Mouse (Mus musculus) heart, adult 11 months (tissue): ENCODE measurements around the gene Agbl1.
A peak's percentile ranks its signal among the peaks of the same experiment; 100 is the strongest.
"Not testable (repeated sequence)": the region's sequence is repeated elsewhere in the genome, so short reads cannot be mapped to it uniquely, and the experiment has no call there.

Experiments
- DNase-seq: peaks from one replicate; pipeline ENCODE4 v3.0.0; 2022

Gene Agbl1

DNA sequence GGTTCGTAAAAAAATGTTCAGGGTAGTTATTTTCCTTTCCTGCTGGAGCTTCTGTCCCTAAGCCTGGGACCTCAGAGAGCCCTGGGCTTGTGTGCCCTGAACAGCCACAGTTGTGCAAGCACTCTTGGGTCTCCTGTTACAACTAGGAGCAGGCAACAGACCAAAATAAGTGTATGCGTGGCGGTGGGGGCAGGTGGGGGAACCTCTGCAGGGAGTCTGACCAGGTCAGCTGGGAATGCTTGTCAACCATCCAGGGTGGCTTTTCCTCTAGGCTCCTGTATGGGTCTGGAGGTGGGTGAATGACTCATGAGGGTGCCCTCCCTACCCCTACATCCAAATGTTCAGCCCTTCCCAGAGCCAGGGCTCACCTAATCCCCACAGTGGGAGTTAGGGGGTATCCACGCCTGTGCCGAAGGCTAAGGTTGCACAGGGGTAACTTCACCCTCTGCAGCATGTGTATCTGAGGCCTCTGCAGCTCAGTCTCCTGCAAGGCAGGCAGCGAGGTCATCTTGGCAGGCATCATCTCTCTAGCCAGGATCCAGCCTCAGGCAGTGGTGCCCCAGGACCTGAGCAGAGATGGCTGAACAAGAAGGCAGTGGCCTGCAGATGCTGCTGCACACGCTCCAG is at the start of gene Agbl1:
TSS of gene Agbl1 (plus strand) at position 577 of the 627 bp plus-strand sequence.
- no peak for DNase-seq

GRCm38 (mm10) chr7:76185005-76185658 is 44.6 kb upstream of the Agbl1 start:
- no peak for DNase-seq

DNA sequence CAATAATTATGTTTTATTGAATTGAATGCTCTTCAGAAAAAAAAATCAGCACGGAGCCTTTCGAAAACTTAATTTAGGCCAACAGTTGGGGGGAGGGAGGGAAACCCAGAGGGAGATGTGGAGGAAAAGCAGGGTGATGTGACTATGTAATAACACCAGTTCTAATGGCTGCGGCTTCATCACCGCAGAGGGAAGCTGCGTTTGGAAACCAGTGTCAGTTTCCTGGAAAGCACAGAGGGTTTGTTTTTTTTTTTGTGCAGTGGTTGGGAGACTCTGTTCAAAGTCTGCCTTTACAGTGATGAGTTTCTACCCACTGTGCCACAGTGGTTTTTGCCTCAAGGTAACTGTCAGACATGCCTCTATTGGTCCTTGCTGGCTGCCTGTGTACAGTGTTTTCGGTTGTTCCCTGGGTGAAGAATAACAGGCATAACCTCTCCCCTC is 44.0 kb upstream of the Agbl1 start:
- DNase-seq = no peak

DNA sequence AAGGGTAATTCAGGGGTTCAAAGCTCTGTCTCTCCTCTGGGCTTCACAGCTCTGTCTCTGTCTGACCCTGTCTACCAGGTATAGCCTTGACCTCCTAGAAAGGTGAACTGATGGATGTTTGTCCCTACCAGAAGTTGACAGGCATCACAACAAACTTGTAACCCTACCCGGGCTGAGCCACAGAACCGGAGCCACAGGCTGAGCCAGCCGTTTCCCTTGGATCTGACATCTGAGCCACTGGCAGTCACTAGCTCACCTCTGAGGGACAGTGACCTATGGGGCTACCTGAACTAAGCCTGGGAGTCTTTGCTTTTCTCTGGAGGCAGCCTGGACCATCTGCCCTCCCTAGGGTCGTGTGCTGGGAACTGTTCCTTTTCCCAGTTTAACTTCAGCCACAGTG is 11.1 kb upstream of the Agbl1 start:
- no peak for DNase-seq

- DNase-seq = peak; percentile 55
Observed at GRCm38 (mm10) chr7:76219797-76220469, 9.8 kb upstream of the Agbl1 start.

- DNase-seq = no peak
Observed at GRCm38 (mm10) chr7:76222691-76223090, 7.0 kb upstream of the Agbl1 start.

GRCm38 (mm10) chr7:76228881-76229280 is 806 bp upstream of the Agbl1 start:
- no peak for DNase-seq

- no peak for DNase-seq
Observed at GRCm38 (mm10) chr7:76234321-76234720, 4.6 kb downstream of the Agbl1 start.

DNA sequence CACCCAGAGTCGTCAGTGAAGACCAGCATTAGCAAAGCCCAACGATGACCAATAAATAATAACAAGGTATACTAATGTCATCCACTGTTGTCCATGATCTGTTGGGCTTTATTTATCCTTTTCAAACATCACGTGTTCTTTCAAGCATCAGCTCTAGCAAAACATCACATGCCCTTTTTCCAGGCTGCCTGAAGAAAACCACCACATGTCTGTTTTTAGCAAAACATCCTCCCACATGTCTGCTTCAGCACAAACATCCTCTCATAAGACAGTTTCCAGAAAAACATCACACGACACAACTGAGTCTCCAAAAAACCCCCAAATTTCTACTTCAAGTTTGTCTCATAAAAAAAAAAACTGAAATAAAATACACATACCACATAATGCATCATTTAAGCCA is 7.8 kb downstream of the Agbl1 start:
- DNase-seq = no peak

DNA sequence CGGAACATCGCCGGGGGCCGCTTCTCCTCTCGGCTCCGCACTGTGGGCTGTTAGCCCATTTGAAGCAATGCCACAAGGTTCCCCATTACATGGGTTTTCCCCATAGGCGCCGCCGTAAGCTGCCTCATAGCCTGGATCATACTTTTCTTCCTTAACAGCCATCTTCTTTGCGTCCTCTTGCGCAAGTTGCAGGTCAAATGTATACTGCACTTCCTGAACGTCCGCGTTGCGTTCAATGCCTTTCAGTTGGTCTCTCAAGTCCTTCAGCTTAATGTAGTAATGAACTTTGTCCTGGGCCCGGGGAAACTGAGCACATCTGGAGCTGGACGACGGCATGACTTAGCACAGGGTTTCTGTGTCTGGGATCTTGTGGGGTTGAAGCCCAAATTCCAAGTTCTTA is 15.2 kb downstream of the Agbl1 start:
- not testable (repeated sequence) for DNase-seq

GRCm38 (mm10) chr7:76275061-76275460 is 45.4 kb downstream of the Agbl1 start:
- DNase-seq = no peak

DNA sequence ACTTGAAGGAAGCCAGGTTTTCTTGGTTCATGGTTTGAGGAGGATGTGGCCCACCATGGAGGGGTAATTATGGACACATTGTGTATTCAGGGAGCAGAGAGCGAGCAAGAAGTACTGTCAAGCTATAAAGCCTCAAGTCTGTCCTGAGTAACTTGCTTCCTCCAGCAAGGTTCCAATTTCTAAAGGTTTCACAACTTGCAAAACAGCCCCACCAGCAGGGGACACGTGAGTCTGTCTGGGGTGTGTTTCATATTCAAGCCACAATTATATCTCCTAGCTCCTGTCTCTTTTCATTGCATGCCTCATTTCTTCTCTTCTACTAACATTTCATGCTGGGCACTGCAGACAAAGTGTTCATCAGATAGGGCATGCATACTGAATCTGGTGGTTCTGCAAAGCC is 53.1 kb downstream of the Agbl1 start:
- DNase-seq = no peak

- no peak for DNase-seq
Observed at GRCm38 (mm10) chr7:76287531-76287930, 57.8 kb downstream of the Agbl1 start.

DNA sequence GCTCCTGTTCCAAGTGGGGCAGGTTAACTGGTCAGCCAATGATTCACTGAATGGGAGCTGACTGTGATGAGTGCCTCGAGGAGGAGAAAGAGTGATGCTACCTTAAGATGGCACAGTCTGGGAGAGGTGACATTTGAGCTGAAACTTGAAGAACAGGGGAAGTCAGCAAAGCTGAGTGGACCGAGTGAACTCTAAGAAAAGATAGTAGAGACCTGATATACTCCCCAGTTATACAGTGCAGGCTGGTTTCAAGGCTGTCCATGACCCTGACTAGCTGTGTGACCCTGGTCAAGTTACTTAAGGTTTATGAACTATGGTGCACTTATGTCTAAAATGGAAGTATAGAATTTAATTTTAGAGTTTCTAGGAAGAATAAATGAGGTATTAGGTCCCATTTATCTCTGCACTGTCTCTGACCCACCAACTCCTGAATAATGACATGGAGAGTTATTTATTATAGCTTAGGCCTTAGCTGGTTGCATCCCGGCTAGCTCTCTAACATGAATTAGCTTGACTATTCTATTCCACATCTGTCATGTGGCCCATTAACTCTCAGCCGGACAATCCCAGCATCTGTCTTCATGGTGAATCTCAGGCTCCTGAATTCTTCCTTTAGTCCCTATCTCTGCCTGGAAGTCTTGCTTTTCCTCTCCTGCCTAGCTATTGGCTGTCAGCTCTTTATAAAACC is 92.3 kb downstream of the Agbl1 start:
- DNase-seq = no peak

DNA sequence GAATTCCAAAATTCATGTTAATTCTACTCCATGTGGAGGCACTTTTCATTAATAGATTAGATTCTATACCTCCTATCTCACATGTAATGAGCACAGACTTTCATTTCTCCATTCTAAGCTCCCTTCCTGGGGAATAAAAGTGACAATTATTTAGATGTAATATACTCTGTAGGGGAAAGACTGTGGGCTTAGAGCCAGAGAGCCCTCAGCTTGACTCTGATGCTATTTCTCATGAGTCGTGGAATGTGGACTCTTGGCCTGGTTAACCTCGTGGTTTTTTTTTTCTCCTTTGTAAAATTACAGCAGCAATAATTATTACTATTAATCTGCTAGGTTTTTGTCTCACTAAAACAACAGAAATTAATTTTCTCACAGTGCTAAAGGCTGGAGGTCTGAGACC is 96.4 kb downstream of the Agbl1 start:
- DNase-seq = no peak

GRCm38 (mm10) chr7:76339308-76339707 is 109.6 kb downstream of the Agbl1 start:
- DNase-seq = peak; percentile 76

GRCm38 (mm10) chr7:76341601-76342000 is 111.9 kb downstream of the Agbl1 start:
- peak; percentile 43 for DNase-seq

DNA sequence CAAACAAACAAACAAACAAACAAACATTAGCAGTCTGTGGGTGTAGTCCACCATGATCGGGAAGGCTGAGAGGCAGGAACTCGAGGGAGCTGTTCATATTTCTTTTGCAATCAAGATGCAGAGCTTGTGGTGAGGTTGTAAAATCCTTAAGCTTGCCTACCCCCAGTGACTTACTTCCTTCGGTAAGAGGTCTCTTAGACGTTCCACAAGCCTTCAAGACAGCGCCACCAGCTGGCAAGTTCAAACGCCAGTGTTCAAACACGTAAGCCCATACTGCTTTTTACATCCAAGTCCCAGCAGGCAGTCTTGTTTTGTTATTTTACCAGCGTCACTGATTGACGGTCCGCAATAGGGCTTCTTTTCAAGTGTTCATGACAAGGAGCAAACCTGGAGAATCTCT is 123.8 kb downstream of the Agbl1 start:
- DNase-seq = peak; percentile 55

DNA sequence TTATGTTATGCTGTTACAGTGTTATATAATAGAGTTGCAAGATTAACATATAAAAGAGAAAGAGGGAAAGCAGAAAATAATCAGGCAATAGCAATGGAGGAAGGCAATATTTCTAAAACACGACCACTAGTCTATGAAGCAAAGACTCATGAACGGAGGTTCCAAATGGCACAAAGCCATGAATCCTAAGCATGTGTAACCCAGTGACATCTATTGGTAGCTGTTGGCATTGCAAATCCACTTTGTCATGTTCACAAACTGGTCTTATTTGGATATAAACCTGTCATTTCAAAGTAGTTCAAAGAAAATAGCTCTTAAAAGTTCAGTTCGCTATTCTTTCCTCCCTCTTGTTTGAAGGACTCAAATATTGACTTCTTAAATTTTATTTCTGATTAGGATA is 124.8 kb downstream of the Agbl1 start:
- peak; percentile 34 for DNase-seq

DNA sequence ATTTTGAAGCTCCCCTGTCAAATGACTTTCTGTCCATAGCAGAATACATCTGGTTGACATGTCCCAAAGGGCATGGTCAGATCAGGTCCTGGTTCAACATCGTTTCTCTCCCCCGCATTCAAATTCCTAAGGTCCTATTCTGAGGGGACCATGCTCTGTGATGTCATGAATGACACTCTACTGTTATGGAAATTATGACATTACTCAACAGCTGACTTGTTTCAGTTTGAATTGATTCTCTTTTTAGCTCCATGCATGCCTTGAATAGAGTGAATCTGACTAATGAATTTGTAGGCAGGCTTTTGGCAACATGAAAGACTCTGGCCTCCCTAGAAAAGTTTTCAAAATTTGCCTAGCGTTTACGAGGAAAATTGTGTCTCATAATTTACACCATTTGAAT is 141.6 kb downstream of the Agbl1 start:
- peak; percentile 55 for DNase-seq

DNA sequence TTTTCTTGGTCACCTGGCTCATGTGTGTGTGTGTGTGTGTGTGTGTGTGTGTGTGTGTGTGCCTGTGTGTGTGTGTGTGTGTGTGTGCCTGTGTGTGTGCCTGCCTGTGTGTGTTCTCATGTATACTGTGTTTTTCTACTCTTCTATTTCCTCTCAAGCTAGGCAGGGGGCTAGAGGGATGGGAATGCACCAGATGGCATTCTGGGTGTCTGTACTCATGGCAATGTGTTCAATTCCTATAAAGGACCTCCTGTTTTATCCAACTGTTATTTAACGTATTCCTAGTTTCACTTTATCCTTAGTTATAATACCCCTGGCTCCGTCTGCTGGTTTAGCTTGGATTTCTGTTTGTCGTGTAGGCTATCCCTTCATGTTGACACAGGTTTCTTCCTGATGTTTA is 149.8 kb downstream of the Agbl1 start:
- no peak for DNase-seq

DNA sequence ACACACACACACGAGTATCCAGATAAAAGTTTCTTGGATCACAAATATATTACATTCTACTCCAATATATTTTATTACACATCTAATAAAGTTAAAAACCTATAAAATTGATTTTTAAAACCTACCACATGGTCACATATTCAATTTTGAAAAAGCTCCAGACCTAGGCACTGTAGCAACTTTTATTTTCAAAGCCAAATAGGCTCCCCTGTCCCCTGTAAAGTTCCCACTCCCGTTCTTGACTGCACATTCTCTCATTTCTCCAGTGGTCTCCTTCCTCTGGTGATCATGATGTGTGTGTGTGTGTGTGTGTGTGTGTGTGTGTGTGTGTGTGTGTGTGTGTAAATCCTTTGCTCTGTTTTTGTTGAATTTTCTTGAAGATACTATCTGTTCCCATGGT is 152.3 kb downstream of the Agbl1 start:
- no peak for DNase-seq

DNA sequence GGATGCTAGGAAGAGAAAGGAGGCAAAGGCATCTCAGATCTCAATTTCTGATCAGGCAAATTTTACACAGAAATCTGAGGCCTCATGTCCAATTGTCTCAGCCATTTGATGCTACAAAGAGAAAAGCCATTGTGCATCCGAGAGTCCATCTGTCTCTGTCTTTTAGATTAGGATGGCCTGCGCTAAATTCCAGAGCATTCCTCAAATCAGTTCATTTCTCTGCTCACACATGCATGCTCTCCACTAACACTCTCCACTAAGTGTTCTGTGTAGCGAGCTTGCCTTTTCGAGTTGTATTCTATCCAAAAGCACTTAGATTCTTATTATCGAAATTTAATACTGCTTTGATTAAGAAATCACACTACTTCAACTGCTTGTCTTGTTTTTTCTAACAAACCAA is 159.6 kb downstream of the Agbl1 start:
- no peak for DNase-seq
